Mouse (Mus musculus): ENCODE data around the gene Dctn2. TPM values are rescaled to one million over a fixed set of nuclear protein-coding genes. Genes with fewer than 3 reads are reported as not detected.
"Not testable (repeated sequence)": the region's sequence is repeated elsewhere in the genome, so short reads cannot be mapped to it uniquely, and the experiment has no call there.

Dctn2 gene
- total RNA-seq, 2 experiments from 2014 or later: 308 to 321 TPM

DNA sequence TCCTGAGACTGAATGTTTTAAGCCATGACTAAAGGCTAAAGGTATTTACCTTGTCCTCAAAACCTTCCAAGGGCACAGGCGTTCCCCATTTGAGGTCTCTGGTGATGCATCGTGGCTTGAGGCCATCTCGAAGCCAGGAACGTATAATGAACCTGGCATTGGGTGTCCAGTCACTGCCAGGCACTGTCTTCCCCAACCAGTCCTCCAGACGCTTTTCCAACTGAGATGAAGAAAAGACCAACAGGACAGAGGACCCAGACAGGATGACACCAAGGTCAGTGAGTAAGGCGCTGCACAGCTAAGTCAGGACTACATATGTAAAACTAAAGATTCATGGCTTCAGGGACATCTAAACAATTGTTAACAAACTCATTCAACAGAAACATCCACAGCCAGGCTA, 34.2 kb downstream of the Dctn2 start:
- no peak for DNase-seq (ENCODE audit: low spot score in 2 of 2)
- intact Hi-C loops (cut with DNase I): no loop called here

DNA sequence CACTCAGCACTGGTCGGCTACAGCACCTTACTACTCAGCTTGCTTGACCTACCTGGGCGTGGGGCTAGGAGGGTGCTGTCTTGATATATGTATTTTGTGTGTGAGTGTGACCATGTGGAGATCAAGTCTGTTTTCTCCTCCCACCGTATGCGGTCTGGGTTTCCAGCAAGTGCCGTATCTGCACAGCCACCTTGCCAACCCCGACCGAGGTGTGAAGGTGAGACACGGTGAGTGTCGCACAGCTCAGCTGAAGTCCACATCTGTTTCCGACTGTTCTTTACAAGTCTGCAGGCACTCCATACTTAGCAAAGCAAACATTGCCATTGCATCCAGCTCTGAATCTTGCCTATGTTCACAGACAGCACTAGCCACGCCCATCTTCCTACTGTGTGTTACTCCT, 37.0 kb downstream of the Dctn2 start:
- intact Hi-C loops (cut with DNase I): no loop called here

GRCm38 (mm10) chr10:127309167-127309566, 43.0 kb downstream of the Dctn2 start:
- intact Hi-C loops (cut with DNase I); DNase-seq (ENCODE audit: low spot score in 2 of 2): not testable (repeated sequence)

More for the DNA sequence above, 37.0 kb downstream of the Dctn2 start:
- DNase-seq (ENCODE audit: low spot score in 2 of 2): no peak

DNA sequence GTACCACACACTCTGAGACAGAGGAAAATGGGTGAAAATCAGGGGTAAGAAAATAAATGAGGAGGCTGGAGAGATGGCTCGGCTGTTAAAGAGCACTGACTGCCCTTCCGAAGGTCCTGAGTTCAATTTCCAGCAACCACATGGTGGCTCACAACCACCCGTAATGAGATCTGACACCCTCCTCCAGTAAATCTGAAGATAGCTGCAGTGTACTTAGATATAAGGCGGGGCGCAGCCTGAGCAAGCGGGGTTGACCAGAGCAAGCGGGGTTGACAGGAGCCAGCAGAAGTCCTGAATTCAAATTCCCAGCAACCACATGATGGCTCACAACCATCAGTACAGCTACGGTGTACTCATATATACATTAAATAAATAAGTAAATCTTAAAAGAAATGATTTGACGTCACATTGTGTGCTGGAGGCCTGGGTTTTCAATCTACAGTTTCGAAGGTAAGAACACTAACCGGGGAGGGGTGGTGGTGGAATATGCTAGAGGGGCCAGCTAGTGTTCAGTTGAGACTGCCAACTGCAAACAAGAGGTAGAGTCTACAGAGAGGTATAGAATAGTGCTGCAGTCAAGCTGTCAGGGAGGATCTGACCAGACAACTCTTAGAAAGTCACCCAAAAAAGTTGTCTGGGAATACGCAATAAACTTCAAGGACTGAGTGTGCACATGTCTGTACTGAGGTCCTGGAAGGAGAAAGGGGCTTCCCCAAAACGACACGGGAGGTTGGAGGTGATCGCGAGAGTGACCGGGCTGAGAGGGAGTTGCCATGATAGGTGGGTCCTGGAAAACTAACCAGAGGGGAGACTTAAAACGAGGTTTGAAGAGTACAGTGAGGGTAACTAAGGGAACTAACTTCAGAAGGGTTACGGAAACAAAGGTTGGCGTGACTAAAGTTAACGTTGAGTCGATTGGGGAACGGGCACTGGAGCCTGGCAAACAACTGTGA, 44.6 kb downstream of the Dctn2 start:
- intact Hi-C loops (cut with DNase I): no loop called here

DNA sequence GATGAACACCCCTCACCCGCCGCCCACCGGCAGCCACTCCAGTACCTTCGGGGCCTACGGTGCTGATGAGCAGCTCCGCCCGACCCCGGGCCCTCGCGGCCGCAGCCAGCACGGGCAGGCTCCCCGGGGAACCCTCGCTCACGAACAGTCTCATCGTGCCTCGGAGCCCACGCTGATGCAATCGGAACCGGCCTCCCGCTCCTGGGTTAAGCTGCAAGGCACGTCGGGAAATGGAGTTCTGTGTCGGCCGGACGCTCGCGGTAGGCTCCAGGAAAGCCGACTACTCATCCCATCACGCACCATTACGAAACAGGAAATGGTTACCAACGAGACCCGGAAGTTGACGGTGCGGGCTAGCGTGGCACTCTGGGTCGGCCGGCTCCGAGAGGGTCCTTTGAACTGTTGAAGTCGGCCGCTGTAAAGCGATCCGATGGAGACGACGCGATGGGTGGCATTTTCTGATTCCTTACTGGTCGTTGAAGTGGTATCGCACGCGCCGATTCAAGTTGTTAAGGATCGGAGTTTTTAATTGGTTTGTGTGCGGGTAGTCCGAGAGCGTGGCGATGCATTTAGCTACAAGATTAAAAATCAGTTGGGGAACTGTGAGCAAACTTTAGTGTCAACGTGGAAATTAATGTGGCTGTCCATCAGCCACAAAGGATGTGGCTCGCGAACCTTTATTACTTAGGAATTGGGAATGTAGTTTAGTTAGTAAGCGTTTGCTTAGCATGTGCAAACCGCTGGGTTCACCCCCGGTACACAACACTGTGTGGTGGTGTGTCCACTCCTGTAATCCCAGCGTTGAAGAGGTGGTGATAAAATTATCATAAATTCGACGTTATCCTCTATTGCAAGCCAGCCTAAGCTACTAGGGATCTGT, 45.5 kb downstream of the Dctn2 start, which contains the start of gene Mars:
Gene Mars (minus strand): TSS at position 311 of the 880 bp plus-strand sequence.
- peak; percentile 95 to 96 for DNase-seq (ENCODE audit: low spot score in 2 of 2)
- intact Hi-C loops (cut with DNase I): no loop called here

More for the DNA sequence above, 44.6 kb downstream of the Dctn2 start:
- DNase-seq (ENCODE audit: low spot score in 2 of 2): no peak

DNA sequence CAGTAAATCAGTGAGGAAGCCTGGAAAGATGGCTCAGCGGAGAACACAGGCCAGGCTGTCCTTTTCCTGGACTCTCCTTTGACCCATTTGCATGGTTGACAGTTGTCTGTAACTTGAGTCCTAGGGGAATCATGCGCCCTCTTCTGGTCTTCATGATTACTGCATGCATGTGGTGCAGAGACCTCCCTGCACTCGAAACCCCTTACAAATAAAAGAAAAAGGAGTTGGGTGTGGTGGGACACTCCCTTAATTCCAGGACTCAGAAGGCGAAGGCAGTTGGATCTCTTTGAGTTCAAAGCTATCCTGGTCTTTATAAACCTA, 46.1 kb downstream of the Dctn2 start:
- intact Hi-C loops (cut with DNase I): no loop called here
- DNase-seq (ENCODE audit: low spot score in 2 of 2): peak; percentile 77 to 83

DNA sequence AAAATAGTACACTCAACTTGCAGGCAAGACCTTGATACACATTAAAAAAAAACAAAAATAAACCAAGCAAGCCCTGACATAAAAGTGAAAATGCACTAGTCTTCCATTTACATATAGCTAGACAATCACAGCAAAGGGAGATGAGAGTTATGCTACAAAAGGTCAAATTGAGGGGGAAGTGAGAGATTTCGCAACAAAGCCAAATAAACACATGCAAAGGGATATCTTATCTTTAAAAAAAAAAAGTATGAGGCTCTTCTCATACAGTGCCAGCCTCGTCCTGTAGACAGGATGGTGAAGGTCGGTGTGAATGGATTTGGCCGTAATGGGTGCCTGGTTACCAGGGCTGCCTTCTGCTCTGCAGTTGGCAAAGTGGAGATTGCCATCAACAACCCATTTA, 46.7 kb downstream of the Dctn2 start:
- no peak for DNase-seq (ENCODE audit: low spot score in 2 of 2)
- intact Hi-C loops (cut with DNase I): no loop called here

DNA sequence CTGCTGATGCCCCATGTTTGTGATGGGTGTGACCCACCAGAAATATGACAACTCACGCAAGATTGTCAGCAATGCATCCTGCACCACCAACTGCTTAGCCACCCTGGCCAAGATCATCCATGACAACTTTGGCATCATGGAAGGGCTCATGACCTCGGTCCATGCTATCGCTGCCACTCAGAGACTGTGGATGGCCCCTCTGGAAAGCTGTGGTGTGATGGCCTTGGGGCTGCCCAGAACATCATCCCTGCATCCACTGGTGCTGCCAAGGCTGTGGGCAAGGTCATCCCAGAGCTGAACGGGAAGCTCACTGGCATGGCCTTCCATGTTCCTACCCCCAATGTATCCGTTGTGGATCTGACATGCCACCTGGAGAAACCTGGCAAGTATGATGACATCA, 47.3 kb downstream of the Dctn2 start:
- intact Hi-C loops (cut with DNase I); DNase-seq (ENCODE audit: low spot score in 2 of 2): not testable (repeated sequence)

- DNase-seq (ENCODE audit: low spot score in 2 of 2); intact Hi-C loops (cut with DNase I): not testable (repeated sequence)
Observed at GRCm38 (mm10) chr10:127314950-127315349, 48.8 kb downstream of the Dctn2 start.

- no peak for DNase-seq (ENCODE audit: low spot score in 2 of 2)
- intact Hi-C loops (cut with DNase I): no loop called here
Observed at GRCm38 (mm10) chr10:127317277-127317676, 51.1 kb downstream of the Dctn2 start.

GRCm38 (mm10) chr10:127318009-127318408, 51.8 kb downstream of the Dctn2 start:
- intact Hi-C loops (cut with DNase I): no loop called here
- DNase-seq (ENCODE audit: low spot score in 2 of 2): no peak

DNA sequence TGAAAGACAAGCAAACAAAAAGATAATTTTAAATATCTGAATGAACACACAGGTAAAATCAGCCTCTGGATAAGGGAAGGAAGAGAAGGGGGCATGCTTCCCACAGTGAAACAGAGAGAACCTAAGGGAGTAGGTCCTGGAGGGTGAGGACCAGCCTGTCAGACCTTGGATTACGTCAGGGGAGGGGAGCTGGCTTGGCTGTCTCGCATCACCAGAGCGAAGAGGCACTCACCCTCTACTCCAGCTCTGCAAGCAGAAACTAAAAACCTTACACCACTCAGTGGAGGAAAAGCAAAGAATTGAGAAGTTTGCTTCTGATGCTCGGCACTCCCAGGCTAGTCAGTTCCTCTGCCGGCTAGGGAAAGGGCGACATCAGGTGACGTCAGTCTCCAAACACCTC, 53.8 kb downstream of the Dctn2 start:
- DNase-seq (ENCODE audit: low spot score in 2 of 2): no peak
- intact Hi-C loops (cut with DNase I): no loop called here

DNA sequence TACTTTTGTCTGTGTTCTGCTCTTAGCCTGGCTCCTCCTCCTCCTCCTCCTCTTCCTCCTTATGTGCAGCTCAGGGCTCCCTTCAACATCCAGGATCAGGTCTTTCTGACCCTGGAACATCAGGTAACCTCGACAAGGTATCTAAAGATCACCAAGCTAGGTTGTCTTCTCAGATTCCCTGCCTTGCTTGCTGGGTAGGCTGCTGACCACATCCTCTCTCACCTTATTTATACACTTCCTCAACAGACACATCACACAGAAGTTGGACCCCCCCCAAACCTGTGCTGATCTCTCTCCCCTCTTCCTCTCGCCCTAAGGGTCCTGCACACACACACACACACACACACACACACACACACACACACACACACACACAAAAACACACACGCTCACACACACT, 55.5 kb downstream of the Dctn2 start, which contains the start of gene Arhgap9:
Gene Arhgap9 (plus strand): TSS at position 344 of the 400 bp plus-strand sequence.
- intact Hi-C loops (cut with DNase I): no loop called here
- DNase-seq (ENCODE audit: low spot score in 2 of 2): no peak

- no peak for DNase-seq (ENCODE audit: low spot score in 2 of 2)
- intact Hi-C loops (cut with DNase I): no loop called here
Observed at GRCm38 (mm10) chr10:127322178-127322577, 56.0 kb downstream of the Dctn2 start.

DNA sequence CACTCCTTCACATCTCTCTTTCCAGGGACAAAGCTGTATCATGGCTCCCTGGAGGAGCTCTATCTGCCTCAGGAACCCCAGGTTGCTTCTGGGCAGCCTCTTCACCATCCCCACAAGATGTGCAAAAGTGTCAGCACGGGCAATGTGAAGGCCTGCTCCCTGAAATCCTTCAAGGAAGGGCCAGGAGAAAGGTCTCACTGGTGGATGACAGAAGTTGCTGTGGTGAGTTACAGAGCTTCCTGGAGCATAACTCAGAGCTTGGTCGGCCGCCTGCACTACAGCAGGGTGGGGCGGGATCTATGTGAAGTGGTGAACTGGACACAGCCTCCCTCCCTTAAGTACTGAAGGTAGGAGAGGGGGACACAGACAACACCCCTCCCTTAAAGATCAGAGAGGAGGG, 56.5 kb downstream of the Dctn2 start:
- intact Hi-C loops (cut with DNase I): no loop called here
- DNase-seq (ENCODE audit: low spot score in 2 of 2): no peak

DNA sequence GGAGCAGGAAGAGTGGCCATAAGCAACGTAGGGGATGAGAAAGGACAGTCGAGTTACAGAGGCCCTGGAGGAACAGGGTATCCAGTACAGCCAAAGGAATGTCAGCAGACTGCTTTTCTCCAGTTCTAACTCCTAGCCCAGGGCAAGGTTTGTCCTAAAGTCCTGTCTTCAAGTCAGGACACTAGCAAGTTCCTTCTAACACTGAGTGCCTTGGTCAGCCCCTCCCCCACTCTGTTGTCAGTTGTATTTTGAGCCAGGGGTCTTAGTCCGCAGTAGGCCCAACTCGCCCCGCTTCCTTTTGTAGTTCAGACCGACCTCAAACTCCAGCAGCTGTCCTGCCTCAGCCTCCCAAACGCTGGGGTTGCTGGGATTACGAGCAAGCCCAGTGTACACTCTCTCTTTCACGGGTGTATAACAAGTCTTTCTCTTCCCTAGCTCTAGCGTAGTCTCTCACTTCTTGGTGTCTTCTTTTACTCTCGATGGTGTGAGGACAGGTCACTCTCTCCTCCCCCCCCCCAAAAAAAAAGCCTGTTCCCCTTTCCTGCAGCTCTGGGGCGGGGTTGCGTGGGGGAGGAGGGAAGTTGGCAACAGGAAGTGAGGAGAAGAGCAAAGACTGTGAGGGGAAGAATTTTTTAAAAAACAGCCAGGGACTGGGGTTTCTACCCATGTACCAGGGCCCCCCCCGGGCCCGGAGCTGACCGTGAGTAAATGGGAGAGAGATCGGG, 57.1 kb downstream of the Dctn2 start:
- DNase-seq (ENCODE audit: low spot score in 2 of 2): no peak
- intact Hi-C loops (cut with DNase I): no loop called here

- intact Hi-C loops (cut with DNase I): no loop called here
- DNase-seq (ENCODE audit: low spot score in 2 of 2): no peak
Observed at GRCm38 (mm10) chr10:127324495-127324894, 58.3 kb downstream of the Dctn2 start.

DNA sequence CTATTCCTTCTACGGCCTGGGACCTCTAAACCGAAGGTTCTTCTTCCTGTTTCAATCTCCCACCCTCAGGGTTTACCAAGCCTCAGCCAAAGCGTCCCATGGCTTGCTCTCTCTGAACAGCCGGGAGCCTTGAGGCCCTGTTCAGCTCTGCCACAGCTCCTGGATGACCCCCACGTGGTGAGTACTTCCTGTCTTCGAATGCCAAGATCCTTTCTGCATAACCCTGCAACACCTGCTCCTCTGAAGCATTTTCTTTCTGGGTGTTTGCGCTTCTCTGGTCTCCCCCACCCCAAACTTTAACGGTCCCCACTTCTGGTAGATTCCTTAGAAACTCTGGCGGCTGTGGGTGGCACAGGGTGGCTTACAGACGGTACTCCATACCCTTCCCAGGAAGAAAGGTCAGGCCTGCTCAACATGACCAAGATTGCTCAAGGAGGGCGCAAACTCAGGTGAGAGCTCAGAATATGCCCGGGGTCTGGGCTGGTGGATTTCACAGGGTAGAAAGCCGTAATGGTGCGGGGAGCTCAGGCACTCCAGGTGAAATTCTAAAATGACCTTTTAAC, 59.4 kb downstream of the Dctn2 start:
- intact Hi-C loops (cut with DNase I): no loop called here
- no peak for DNase-seq (ENCODE audit: low spot score in 2 of 2)
